In genomic region chr12:113219867-113220266, GRCm38 (mm10) we compare ENCODE assay signal across 7 mouse cellular contexts. TPM values are rescaled to one million over a fixed set of nuclear protein-coding genes. Genes with fewer than 3 reads are reported as not detected.
A peak's percentile ranks its signal among the peaks of the same experiment; 100 is the strongest.
DNase-seq lines count a peak whose midpoint lies in the region; ATAC-seq lines count a peak whose summit lies in the region.

No protein-coding gene starts in this region.

- H3K27ac ChIP-seq in midbrain, embryonic 14.5 days (replicated peaks; ENCODE audit: low read depth, low read length), result no peak overlapping the region
- H3K27ac ChIP-seq in midbrain, embryonic 15.5 days, result no peak overlapping the region
- H3K27ac ChIP-seq in liver, embryonic 16.5 days (ENCODE audit: low read length), result no peak overlapping the region

- DNase-seq in midbrain, embryonic 14.5 days, result peak; percentile 30
- DNase-seq in adrenal gland, postnatal 25 days, result peak; percentile 44
- DNase-seq in heart, postnatal 10 days, result peak; percentile 41 to 50
- peak; percentile 53 to 70 for DNase-seq in spleen, adult 18-20 months
- no peak for DNase-seq in right cerebral cortex, postnatal 14 days

- WGBS in midbrain, embryonic 14.5 days, result 61% methylated on average over 4 of the region's 4 CpGs
- WGBS in midbrain, embryonic 15.5 days, result 54% methylated on average over 4 of the region's 4 CpGs
- 27% methylated on average over 4 of the region's 4 CpGs for WGBS in liver, embryonic 16.5 days (ENCODE audit: insufficient replicate concordance)

- no peak overlapping the region for H3K4me2 ChIP-seq in midbrain, embryonic 14.5 days (ENCODE audit: low read length)
- no peak overlapping the region for H3K4me2 ChIP-seq in midbrain, embryonic 15.5 days
- no peak overlapping the region for H3K4me2 ChIP-seq in liver, embryonic 16.5 days (ENCODE audit: low read depth, low read length)

- no peaks in the 10 kb centered on the region for H3K27me3 ChIP-seq in midbrain, embryonic 14.5 days (ENCODE audit: control insufficient read depth, insufficient read depth, low read length)
- 0 out of 2 replicates have a peak, but pooled peaks cover 4% of the 10 kb centered on the region for H3K27me3 ChIP-seq in midbrain, embryonic 15.5 days (replicated peaks)
- no peaks in the 10 kb centered on the region for H3K27me3 ChIP-seq in liver, embryonic 16.5 days (ENCODE audit: control insufficient read depth, insufficient read depth, low read depth, low read length)

- no peaks in the 10 kb centered on the region for H3K36me3 ChIP-seq in midbrain, embryonic 14.5 days (ENCODE audit: control insufficient read depth, insufficient read depth, low read length)
- H3K36me3 ChIP-seq in midbrain, embryonic 15.5 days (replicated peaks), result no peaks in the 10 kb centered on the region
- H3K36me3 ChIP-seq in liver, embryonic 16.5 days (ENCODE audit: control insufficient read depth, insufficient read depth), result no peaks in the 10 kb centered on the region

- no peak overlapping the region for H3K4me3 ChIP-seq in midbrain, embryonic 14.5 days (replicated peaks; ENCODE audit: low read depth, low read length)
- no peak overlapping the region for H3K4me3 ChIP-seq in midbrain, embryonic 15.5 days
- no peak overlapping the region for H3K4me3 ChIP-seq in liver, embryonic 16.5 days (ENCODE audit: low read depth, low read length)

- H3K4me1 ChIP-seq in midbrain, embryonic 14.5 days (ENCODE audit: control insufficient read depth, insufficient read depth, low read length), result no peaks in the 10 kb centered on the region
- no peaks in the 10 kb centered on the region for H3K4me1 ChIP-seq in midbrain, embryonic 15.5 days
- H3K4me1 ChIP-seq in liver, embryonic 16.5 days (ENCODE audit: control insufficient read depth, low read depth, low read length), result no peaks in the 10 kb centered on the region; the same call in 1 of the 2 replicates

- no peak overlapping the region for H3K9ac ChIP-seq in midbrain, embryonic 14.5 days (replicated peaks; ENCODE audit: low read length)
- H3K9ac ChIP-seq in midbrain, embryonic 15.5 days, result no peak overlapping the region
- H3K9ac ChIP-seq in liver, embryonic 16.5 days (ENCODE audit: low read depth, low read length), result no peak overlapping the region

- 0 out of 2 replicates have a peak, but pooled peaks have one; percentile 18 for ATAC-seq in midbrain, embryonic 14.5 days (ENCODE audit: low FRiP score, low TSS enrichment)
- no peak for ATAC-seq in midbrain, embryonic 15.5 days (replicated peaks)
- ATAC-seq in liver, embryonic 16.5 days (ENCODE audit: low read depth), result peak; percentile 22; the same call in 1 of the 2 replicates

- no peaks in the 10 kb centered on the region for H3K9me3 ChIP-seq in midbrain, embryonic 14.5 days (ENCODE audit: control insufficient read depth, low read length)
- H3K9me3 ChIP-seq in midbrain, embryonic 15.5 days, result no peaks in the 10 kb centered on the region
- H3K9me3 ChIP-seq in liver, embryonic 16.5 days (replicated peaks; ENCODE audit: control insufficient read depth, low read length), result no peaks in the 10 kb centered on the region

- intact Hi-C loops in heart, postnatal 10 days (cut with DNase I), result loop anchor here (5.0 kb wide), 1 partner anchor 357 kb away; no protein-coding TSS in a partner anchor

RNA-seq across cellular contexts. Expression of gene Tmem121, which starts 34.1 kb away (rescaled TPM):
- polyA plus RNA-seq in midbrain, embryonic 14.5 days (2014; fragmentation: Nextera tagmentation; extraction: Ambion mirVana), result 24.5 and 61.9 TPM in 2 replicates
- polyA plus RNA-seq in midbrain, embryonic 15.5 days (2015; fragmentation: Nextera tagmentation; extraction: Ambion mirVana), result 44.9 and 50.6 TPM in 2 replicates
- total RNA-seq in adrenal gland, postnatal 25 days (2021), result 4.1 and 4.3 TPM in 2 replicates
- under 1 TPM; 0.43 to 0.97 TPM for total RNA-seq in heart, postnatal 10 days (2021)
- polyA plus RNA-seq in liver, embryonic 16.5 days (2015; fragmentation: Nextera tagmentation; extraction: Ambion mirVana), result 0.36 and 0.39 TPM in 2 replicates

Comparison
In these comparisons a context has a peak if more than half of its experiments do, and no peak if none do; other contexts are left out.
1. RNA of gene Tmem121, which starts 34.1 kb away (polyA plus RNA-seq): 44.9 to 50.6 TPM in midbrain, embryonic 15.5 days and 24.5 to 61.9 TPM in midbrain, embryonic 14.5 days; 0.36 to 0.39 TPM in liver, embryonic 16.5 days; every median in the first group is over 10 times any median in the second.